Mouse (Mus musculus) right cerebral cortex, postnatal 4 days (tissue): ENCODE results near the gene Vmn1r149.
"Not testable (repeated sequence)": the region's sequence is repeated elsewhere in the genome, so short reads cannot be mapped to it uniquely, and the experiment has no call there.

Experiments
- DNase-seq: peaks from one replicate; pipeline ENCODE4 v3.0.0-alpha.2; 2022

Vmn1r149 gene

DNA sequence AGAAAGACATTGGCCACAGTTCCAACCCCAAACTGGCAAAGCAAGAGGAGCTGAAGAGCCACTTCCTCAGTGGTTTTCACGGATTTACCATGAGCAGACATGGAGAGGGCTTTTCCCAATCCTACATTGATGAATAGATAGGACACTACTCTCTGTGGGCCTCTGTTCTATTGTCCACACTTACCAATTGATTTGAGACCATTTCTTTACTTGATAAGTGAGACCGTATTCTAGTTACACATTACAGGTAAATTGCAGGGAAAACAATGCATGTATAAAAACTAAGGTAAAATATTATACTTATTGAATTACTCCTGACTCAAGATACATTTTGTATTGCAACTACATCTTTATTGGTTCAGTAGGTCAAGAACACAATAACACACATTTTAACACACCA, at the start of gene Vmn1r149:
Vmn1r149 (minus strand) TSS at position 101 of the 400 bp plus-strand sequence.
- DNase-seq = not testable (repeated sequence)

DNA sequence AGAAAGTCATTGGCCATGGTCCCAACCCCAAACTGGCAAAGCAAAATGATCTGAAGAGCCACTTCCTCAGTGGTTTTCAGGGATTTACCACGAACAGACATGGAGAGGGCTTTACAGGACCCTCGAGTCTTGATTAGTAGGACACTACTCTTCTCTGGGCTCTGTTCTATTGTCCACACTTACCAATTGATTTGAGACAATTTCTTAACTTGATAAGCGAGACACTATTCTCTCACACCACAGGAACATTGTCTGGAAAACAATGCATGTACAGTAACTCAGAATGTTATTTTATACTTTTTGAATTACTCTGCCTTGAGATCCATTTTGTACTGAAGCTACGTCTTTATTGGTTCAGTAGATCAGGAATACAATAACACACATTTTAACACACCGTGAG, 25.9 kb upstream of the Vmn1r149 start, which contains the start of gene Gm10665:
Gm10665 (minus strand) TSS at position 101 of the 400 bp plus-strand sequence.
- DNase-seq = not testable (repeated sequence)

- DNase-seq = not testable (repeated sequence)
Measured at GRCm38 (mm10) chr7:22413283-22413682, 24.7 kb downstream of the Vmn1r149 start, which contains the start of gene Vmn1r148. Vmn1r148 (plus strand) TSS chr7:22413583.
